Mouse (Mus musculus) MEL (cell line): ENCODE results near the gene 5730455P16Rik.

Experiments used
- CTCF ChIP-seq, 3 experiments: IDR thresholded peaks in 2 of 3; conservative IDR thresholded peaks in 1 of 3; 2 replicates each; pipeline ENCODE4 v1.5.1; 2011 to 2012; ENCODE audit warnings: low read length in 3 of 3, low read depth in 2 of 3, mild to moderate bottlenecking in 2 of 3, improper control_type of control experiment in 1 of 3, inconsistent platforms in 1 of 3, mixed read lengths in 1 of 3, moderate library complexity in 1 of 3; ENCODE audit not compliant: control insufficient read depth in 1 of 3, insufficient read depth in 1 of 3, poor library complexity in 1 of 3, severe bottlenecking in 1 of 3
- JUND ChIP-seq: IDR thresholded peaks from 2 replicates; pipeline ENCODE4 v1.6.1; 2011; ENCODE audit warnings: low read depth, mild to moderate bottlenecking, improper control_type of control experiment, low read length

- TF ChIP-seq CTCF (IDR thresholded peaks at IDR 0.05 in 2 of 3, conservative IDR thresholded peaks at IDR 0.05 in 1 of 3; ENCODE audit: control insufficient read depth in 1 of 3, insufficient read depth in 1 of 3, low read depth in 2 of 3, low read length in 3 of 3, poor library complexity in 1 of 3, severe bottlenecking in 1 of 3) (no peak), JUND (no peak)
Measured at GRCm38 (mm10) chr11:80389885-80390284, 12.1 kb upstream of the 5730455P16Rik start.
